Mouse (Mus musculus) embryonic facial prominence, embryonic 13.5 days (tissue): ENCODE results near the gene Kat6b. TPM values are rescaled to one million over a fixed set of nuclear protein-coding genes. Genes with fewer than 3 reads are reported as not detected.
A peak's percentile ranks its signal among the peaks of the same experiment; 100 is the strongest.
"Not testable (repeated sequence)": the region's sequence is repeated elsewhere in the genome, so short reads cannot be mapped to it uniquely, and the experiment has no call there.

Source experiments
- ATAC-seq: fragments of 200-750 bp; cut with Nextera tagmentation; 2 replicates; pipeline ENCODE4 v1.8.0; 2017; ENCODE audit warnings: low read depth; ENCODE audit not compliant: insufficient number of reproducible peaks, insufficient read depth, low FRiP score, low TSS enrichment
- H3K27ac ChIP-seq: fragments of 300-500 bp; sonication (generic); 2 replicates; pipeline ENCODE4 v1.5.1; 2015; ENCODE audit warnings: moderate library complexity, mild to moderate bottlenecking, inconsistent platforms
- H3K27me3 ChIP-seq: fragments of 300-500 bp; sonication (generic); 2 replicates; pipeline ENCODE4 v1.6.1; 2015; ENCODE audit warnings: mild to moderate bottlenecking, inconsistent platforms
- H3K36me3 ChIP-seq: fragments of 300-500 bp; sonication (generic); 2 replicates; pipeline ENCODE4 v1.6.1; 2015; ENCODE audit warnings: mild to moderate bottlenecking, inconsistent platforms
- H3K4me1 ChIP-seq: fragments of 300-500 bp; sonication (generic); 2 replicates; pipeline ENCODE4 v1.6.1; 2015; ENCODE audit warnings: inconsistent platforms
- H3K4me2 ChIP-seq: fragments of 300-500 bp; sonication (generic); 2 replicates; pipeline ENCODE4 v1.6.1; 2015; ENCODE audit warnings: moderate library complexity, mild to moderate bottlenecking, inconsistent platforms
- H3K4me3 ChIP-seq: fragments of 300-500 bp; sonication (generic); 2 replicates; pipeline ENCODE4 v1.5.1; 2015; ENCODE audit warnings: mild to moderate bottlenecking, inconsistent platforms
- H3K9ac ChIP-seq: fragments of 300-500 bp; sonication (generic); 2 replicates; pipeline ENCODE4 v1.6.1; 2015; ENCODE audit warnings: mild to moderate bottlenecking, inconsistent platforms
- H3K9me3 ChIP-seq: fragments of 300-500 bp; sonication (generic); 2 replicates; pipeline ENCODE4 v1.6.1; 2016; ENCODE audit warnings: inconsistent platforms
- WGBS: fragments of 180-500 bp; shearing (Covaris S2); methylation state at CpG from one replicate; pipeline ENCODE4 v1.1.7; 2015; ENCODE audit warnings: mixed read lengths; 5-methylcytosine and 5-hydroxymethylcytosine counted together
- polyA plus RNA-seq: library from polyadenylated mRNA; unstranded; fragments of >200 nt; fragmentation: Nextera tagmentation; extraction: Ambion mirVana; gene quantifications from 2 replicates; pipeline ENCODE4 v1.2.1, GENCODE M21; 2015

Kat6b gene
- polyA plus RNA-seq, 1 experiment from 2014 or later = 28.2 TPM

DNA sequence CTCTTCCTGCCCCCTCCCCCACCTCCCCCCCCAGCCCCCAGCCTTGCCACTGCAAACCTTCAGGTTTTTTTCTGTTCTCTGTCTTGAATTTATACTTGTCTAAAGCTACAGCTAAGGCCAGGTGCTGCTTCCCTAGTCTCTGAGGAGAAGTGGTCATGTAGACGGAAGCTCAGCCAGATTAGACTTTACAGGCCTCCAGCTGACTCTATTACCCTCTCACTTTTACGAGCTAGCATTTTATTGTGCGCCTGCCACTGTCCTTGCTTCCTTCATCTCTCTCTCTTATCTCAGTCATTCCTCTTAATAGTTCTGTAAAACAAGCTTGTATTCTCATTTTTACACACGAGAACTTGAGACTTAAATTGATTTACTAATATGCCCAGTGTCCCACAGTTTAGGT lies 23.8 kb downstream of the Kat6b start:
- no peak overlapping the region for H3K4me3 ChIP-seq
- H3K27me3 ChIP-seq = no peaks in the 10 kb centered on the region
- H3K9me3 ChIP-seq = peaks cover 4% of the 10 kb centered on the region; the same call in 1 of the 2 replicates
- 74% methylated on average over 4 of the region's 4 CpGs for WGBS
- H3K4me2 ChIP-seq = no peak overlapping the region
- no peak overlapping the region for H3K9ac ChIP-seq
- ATAC-seq = no peak
- H3K36me3 ChIP-seq = peaks cover 14% of the 10 kb centered on the region
- peaks cover 41% of the 10 kb centered on the region for H3K4me1 ChIP-seq
- H3K27ac ChIP-seq = no peak overlapping the region

DNA sequence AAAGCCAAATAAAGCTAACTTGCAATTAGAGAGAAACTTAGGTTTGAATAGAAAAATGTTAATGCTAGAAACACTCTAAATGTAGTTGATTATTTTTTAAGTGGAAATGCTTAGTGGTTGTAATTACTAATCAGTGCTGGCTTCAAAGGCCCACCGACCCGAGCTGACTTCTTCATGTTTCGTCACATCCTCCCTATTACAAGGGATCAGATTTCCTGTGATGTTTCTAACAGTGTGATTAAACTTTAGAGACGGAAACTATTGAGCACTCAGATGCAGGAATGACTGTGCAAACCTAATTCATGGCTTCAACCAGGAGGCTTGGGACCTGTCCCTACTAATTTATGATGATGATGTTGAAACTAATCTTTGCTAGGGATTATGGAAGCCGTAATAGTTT lies 25.8 kb downstream of the Kat6b start:
- WGBS = 42% methylated on average over 5 of the region's 5 CpGs
- no peak overlapping the region for H3K4me3 ChIP-seq
- H3K9ac ChIP-seq = no peak overlapping the region
- H3K4me1 ChIP-seq = peaks cover 34% of the 10 kb centered on the region
- ATAC-seq = no peak
- no peaks in the 10 kb centered on the region for H3K27me3 ChIP-seq
- H3K27ac ChIP-seq = no peak overlapping the region
- peaks cover 4% of the 10 kb centered on the region; the same call in 1 of the 2 replicates for H3K9me3 ChIP-seq
- H3K4me2 ChIP-seq = no peak overlapping the region
- peaks cover 14% of the 10 kb centered on the region for H3K36me3 ChIP-seq

- H3K36me3 ChIP-seq = peaks cover 11% of the 10 kb centered on the region
- H3K27me3 ChIP-seq = no peaks in the 10 kb centered on the region
- peaks cover 4% of the 10 kb centered on the region; the same call in 1 of the 2 replicates for H3K9me3 ChIP-seq
- H3K9ac ChIP-seq = no peak overlapping the region
- H3K4me3 ChIP-seq = no peak overlapping the region
- H3K27ac ChIP-seq = no peak overlapping the region
- 47% methylated on average over 3 of the region's 3 CpGs for WGBS
- H3K4me2 ChIP-seq = no peak overlapping the region
- H3K4me1 ChIP-seq = peaks cover 13% of the 10 kb centered on the region
- no peak for ATAC-seq
Measured at GRCm38 (mm10) chr14:21509111-21509905, 28.1 kb downstream of the Kat6b start.

GRCm38 (mm10) chr14:21511438-21511837 lies 30.2 kb downstream of the Kat6b start:
- peaks cover 5% of the 10 kb centered on the region for H3K4me1 ChIP-seq
- H3K36me3 ChIP-seq = peaks cover 15% of the 10 kb centered on the region
- WGBS = 90% methylated on average over 6 of the region's 6 CpGs
- H3K4me3 ChIP-seq = no peak overlapping the region
- no peak overlapping the region for H3K9ac ChIP-seq
- ATAC-seq = no peak
- H3K27ac ChIP-seq = no peak overlapping the region
- H3K4me2 ChIP-seq = no peak overlapping the region
- H3K9me3 ChIP-seq = peaks cover 4% of the 10 kb centered on the region; the same call in 1 of the 2 replicates
- no peaks in the 10 kb centered on the region for H3K27me3 ChIP-seq

GRCm38 (mm10) chr14:21515505-21515904 lies 34.3 kb downstream of the Kat6b start:
- 95% methylated on average over 5 of the region's 5 CpGs for WGBS
- peaks cover 8% of the 10 kb centered on the region for H3K4me1 ChIP-seq
- H3K27me3 ChIP-seq = no peaks in the 10 kb centered on the region
- H3K36me3 ChIP-seq = peaks cover 30% of the 10 kb centered on the region
- no peak overlapping the region for H3K4me2 ChIP-seq
- H3K9ac ChIP-seq = no peak overlapping the region
- ATAC-seq = no peak
- H3K27ac ChIP-seq = no peak overlapping the region
- no peak overlapping the region for H3K4me3 ChIP-seq
- no peaks in the 10 kb centered on the region for H3K9me3 ChIP-seq

GRCm38 (mm10) chr14:21519307-21519706 lies 38.1 kb downstream of the Kat6b start:
- H3K27me3 ChIP-seq = no peaks in the 10 kb centered on the region
- no peak overlapping the region for H3K9ac ChIP-seq
- H3K4me1 ChIP-seq = peaks cover 32% of the 10 kb centered on the region
- ATAC-seq = no peak
- peaks cover 33% of the 10 kb centered on the region for H3K36me3 ChIP-seq
- H3K4me2 ChIP-seq = no peak overlapping the region
- no peaks in the 10 kb centered on the region for H3K9me3 ChIP-seq
- WGBS = 87% methylated on average over 3 of the region's 3 CpGs
- H3K4me3 ChIP-seq = no peak overlapping the region
- no peak overlapping the region for H3K27ac ChIP-seq

DNA sequence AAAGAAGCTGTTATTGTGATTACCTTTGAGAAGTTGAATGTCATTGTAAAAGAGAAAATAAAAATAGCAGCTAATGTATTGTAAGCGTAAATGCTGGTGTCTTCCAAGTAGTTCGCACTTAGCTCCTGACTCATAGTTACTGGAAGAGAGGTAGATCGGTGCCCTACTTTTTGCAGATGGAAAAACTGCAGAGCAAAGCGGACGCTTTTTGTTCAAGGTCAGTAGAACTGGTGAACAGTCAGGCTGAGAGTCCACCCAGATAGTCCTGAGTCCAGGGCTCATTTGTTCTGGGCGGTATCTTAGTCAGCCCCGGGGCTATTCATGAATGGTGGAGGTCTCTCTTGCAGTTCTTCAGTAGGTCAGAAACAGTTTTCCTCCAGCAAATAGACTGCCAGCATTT lies 39.3 kb downstream of the Kat6b start:
- H3K9ac ChIP-seq = no peak overlapping the region
- H3K27ac ChIP-seq = no peak overlapping the region
- H3K27me3 ChIP-seq = no peaks in the 10 kb centered on the region
- 80% methylated on average over 7 of the region's 7 CpGs for WGBS
- no peak overlapping the region for H3K4me3 ChIP-seq
- no peak for ATAC-seq
- H3K9me3 ChIP-seq = no peaks in the 10 kb centered on the region
- peaks cover 28% of the 10 kb centered on the region for H3K36me3 ChIP-seq
- peaks cover 40% of the 10 kb centered on the region for H3K4me1 ChIP-seq
- no peak overlapping the region for H3K4me2 ChIP-seq

DNA sequence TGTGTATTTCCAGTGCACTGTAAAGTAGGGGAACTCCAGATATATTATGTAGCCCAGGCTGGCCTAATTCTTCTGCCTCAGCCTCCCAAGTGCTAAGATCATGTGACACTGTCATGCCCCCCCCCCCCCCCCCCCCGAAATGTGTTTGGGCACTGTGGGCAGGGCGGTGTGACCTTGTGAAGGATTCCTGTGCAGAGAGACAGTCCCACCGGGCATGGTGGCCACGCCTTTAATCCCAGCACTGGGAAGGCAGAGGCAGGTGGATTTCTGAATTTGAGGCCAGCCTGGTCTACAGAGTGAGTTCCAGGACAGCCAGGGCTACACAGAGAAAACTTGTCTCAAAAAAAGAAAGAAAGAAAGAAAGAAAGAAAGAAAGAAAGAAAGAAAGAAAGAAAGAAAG lies 40.3 kb downstream of the Kat6b start:
- not testable (repeated sequence) for H3K4me2 ChIP-seq, H3K27me3 ChIP-seq, ATAC-seq, H3K4me3 ChIP-seq, H3K9me3 ChIP-seq, H3K27ac ChIP-seq, H3K9ac ChIP-seq
- peaks cover 49% of the 10 kb centered on the region for H3K4me1 ChIP-seq
- H3K36me3 ChIP-seq = peaks cover 22% of the 10 kb centered on the region
- 89% methylated on average over 4 of the region's 4 CpGs for WGBS

DNA sequence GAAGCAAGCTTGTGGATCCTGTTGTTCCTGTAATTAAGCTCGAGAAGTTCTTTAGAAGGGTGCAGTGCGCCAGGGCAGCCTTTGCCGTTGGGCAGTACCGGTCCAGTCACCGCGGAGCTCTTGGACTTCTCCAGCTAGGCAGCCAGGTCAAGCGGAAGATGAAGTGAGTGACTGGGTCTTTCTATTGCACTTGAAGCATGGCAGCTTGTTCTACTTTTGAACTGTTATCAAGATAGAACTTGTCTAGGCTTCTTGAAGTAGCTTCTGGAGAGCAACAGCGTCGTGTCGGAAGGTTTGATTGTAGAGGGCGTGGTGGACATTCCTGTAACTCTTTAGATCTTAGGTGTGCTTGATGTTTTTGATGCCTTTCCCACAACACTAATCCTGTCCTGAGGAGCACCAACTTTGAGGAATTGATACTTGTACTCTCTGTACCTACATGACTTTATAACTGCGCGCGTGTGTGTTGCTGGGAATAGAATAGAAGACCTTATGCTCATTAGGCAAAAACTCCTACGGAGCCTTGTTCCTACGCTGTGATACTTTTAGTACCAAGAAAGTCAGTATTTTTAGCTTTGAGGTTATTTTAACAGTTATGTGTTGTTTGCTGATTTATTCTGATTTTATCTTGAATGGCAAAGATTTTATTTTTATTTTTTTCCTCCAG lies 41.2 kb downstream of the Kat6b start:
- WGBS = 80% methylated on average over 16 of the region's 16 CpGs
- ATAC-seq = no peak
- Histone ChIP-seq H3K36me3 (peaks cover 13% of the 10 kb centered on the region), H3K4me2 (no peak overlapping the region), H3K4me1 (peaks cover 54% of the 10 kb centered on the region), H3K9me3 (no peaks in the 10 kb centered on the region), H3K9ac (no peak overlapping the region), H3K27ac (0 out of 2 replicates have a peak overlapping the region, but pooled peaks have one; percentile 13), H3K27me3 (no peaks in the 10 kb centered on the region), H3K4me3 (no peak overlapping the region)

DNA sequence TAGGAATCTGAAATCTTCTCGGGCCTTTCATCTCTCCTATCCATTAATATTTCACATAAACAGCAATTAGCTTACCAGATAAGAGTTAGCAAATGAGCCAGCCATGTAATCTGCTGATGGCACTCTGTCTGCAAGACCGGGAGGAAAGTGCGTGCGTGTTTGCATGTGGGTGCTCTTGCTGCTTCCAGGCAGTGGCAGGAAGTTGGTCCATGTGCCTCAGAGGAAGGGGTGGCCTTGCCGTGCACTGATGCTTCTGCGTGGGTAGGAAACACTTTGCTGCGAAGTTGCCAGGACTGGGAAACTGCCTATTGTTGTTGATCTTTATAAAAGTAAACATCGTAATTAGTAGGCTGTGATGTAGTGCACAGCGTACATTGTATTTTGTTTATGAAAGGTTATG lies 42.0 kb downstream of the Kat6b start:
- H3K4me2 ChIP-seq = no peak overlapping the region
- peak overlapping the region; percentile 56; the same call in 1 of the 2 replicates for H3K27ac ChIP-seq
- H3K4me1 ChIP-seq = peaks cover 61% of the 10 kb centered on the region

DNA sequence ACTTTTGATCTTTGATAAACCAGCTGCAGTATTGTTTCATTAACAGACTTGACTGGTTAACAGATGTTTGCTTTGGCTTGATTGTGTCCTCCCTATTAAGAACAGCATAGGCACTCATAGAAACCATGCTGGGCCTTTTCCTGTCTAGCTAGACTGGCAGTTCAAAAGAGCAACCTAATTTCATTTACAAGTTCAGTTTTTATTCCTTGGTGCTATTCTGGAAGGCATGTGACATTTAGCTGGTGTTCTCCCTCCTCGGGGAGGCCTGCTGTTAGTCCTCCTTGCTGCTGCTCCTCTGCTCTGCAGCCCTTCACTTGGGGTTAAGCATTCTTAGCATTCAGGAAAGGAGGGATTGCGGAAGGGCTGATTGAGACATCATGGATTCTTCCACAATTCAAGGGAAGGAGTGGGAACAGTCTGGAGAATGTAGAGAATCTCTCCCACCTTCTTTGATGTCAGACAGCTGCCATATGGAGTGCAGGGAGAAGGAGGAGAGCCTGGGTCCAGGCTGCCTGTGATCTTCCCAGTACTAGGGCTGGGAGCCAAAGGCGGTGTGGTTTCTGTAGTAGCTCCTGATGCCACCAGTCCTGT lies 42.7 kb downstream of the Kat6b start:
- H3K9ac ChIP-seq = no peak overlapping the region
- peaks cover 66% of the 10 kb centered on the region for H3K4me1 ChIP-seq
- H3K4me2 ChIP-seq = 0 out of 2 replicates have a peak overlapping the region, but pooled peaks have one; percentile 3
- no peaks in the 10 kb centered on the region for H3K27me3 ChIP-seq
- peak overlapping the region; percentile 56 for H3K27ac ChIP-seq
- H3K4me3 ChIP-seq = no peak overlapping the region
- no peak for ATAC-seq
- 0 out of 2 replicates have a peak, but pooled peaks cover 7% of the 10 kb centered on the region for H3K36me3 ChIP-seq
- 27% methylated on average over 3 of the region's 3 CpGs for WGBS
- no peaks in the 10 kb centered on the region for H3K9me3 ChIP-seq

More for the DNA sequence above, 42.0 kb downstream of the Kat6b start:
- 0 out of 2 replicates have a peak, but pooled peaks cover 7% of the 10 kb centered on the region for H3K36me3 ChIP-seq
- H3K9me3 ChIP-seq = no peaks in the 10 kb centered on the region
- no peak overlapping the region for H3K9ac ChIP-seq
- no peaks in the 10 kb centered on the region for H3K27me3 ChIP-seq
- WGBS = 52% methylated on average over 9 of the region's 9 CpGs
- ATAC-seq = no peak
- no peak overlapping the region for H3K4me3 ChIP-seq
